Mouse (Mus musculus) neural tube, embryonic 14.5 days (tissue): ENCODE measurements around the gene Fam78a. TPM values are rescaled to one million over a fixed set of nuclear protein-coding genes. Genes with fewer than 3 reads are reported as not detected.
"Not testable (repeated sequence)": the region's sequence is repeated elsewhere in the genome, so short reads cannot be mapped to it uniquely, and the experiment has no call there.

Experiments
- ATAC-seq: fragments of 200-750 bp; cut with Nextera tagmentation; 2 replicates; pipeline ENCODE4 v1.8.0; 2017; ENCODE audit warnings: low read depth, mild to moderate bottlenecking, moderate TSS enrichment, moderate library complexity
- H3K27ac ChIP-seq: fragments of 300-500 bp; sonication (generic); 2 replicates; pipeline ENCODE4 v1.5.1; 2014; ENCODE audit warnings: low read depth, mild to moderate bottlenecking, control low read depth, low read length, moderate library complexity, mixed read lengths
- H3K27me3 ChIP-seq: fragments of 300-500 bp; sonication (generic); 2 replicates; pipeline ENCODE4 v1.6.1; 2014; ENCODE audit warnings: low read length; ENCODE audit not compliant: control insufficient read depth, insufficient read depth
- H3K36me3 ChIP-seq: fragments of 300-500 bp; sonication (generic); 2 replicates; pipeline ENCODE4 v1.6.1; 2014; ENCODE audit warnings: low read length, mixed read lengths; ENCODE audit not compliant: control insufficient read depth, insufficient read depth
- H3K4me1 ChIP-seq: fragments of 300-500 bp; sonication (generic); 2 replicates; pipeline ENCODE4 v1.6.1; 2014; ENCODE audit warnings: low read length; ENCODE audit not compliant: control insufficient read depth, insufficient read depth
- H3K4me2 ChIP-seq: fragments of 300-500 bp; sonication (generic); 2 replicates; pipeline ENCODE4 v1.6.1; 2014; ENCODE audit warnings: mild to moderate bottlenecking, low read depth, low read length, control low read depth
- H3K4me3 ChIP-seq: fragments of 300-500 bp; sonication (generic); 2 replicates; pipeline ENCODE4 v1.5.1; 2014; ENCODE audit warnings: low read depth, low read length, control low read depth, mixed read lengths
- H3K9ac ChIP-seq: fragments of 300-500 bp; sonication (generic); replicated peaks from 2 replicates; pipeline ENCODE4 v1.6.1; 2014; ENCODE audit warnings: low read depth, mild to moderate bottlenecking, control low read depth, low read length, mixed read lengths
- H3K9me3 ChIP-seq: fragments of 300-500 bp; sonication (generic); 2 replicates; pipeline ENCODE4 v1.6.1; 2016; ENCODE audit warnings: low read length; ENCODE audit not compliant: control insufficient read depth
- WGBS: fragments of 180-500 bp; shearing (Covaris S2); extraction: QIAGEN DNeasy Blood & Tissue Kit; methylation state at CpG from one replicate; pipeline ENCODE4 v1.1.7; 2014; 5-methylcytosine and 5-hydroxymethylcytosine counted together
- polyA plus RNA-seq: library from polyadenylated mRNA; unstranded; fragments of >200 nt; fragmentation: Nextera tagmentation; extraction: Ambion mirVana; gene quantifications from 2 replicates; pipeline ENCODE4 v1.2.1, GENCODE M21; 2014

The Fam78a gene
- polyA plus RNA-seq, 1 experiment from 2014 or later: 0.50 TPM

GRCm38 (mm10) chr2:32046009-32046408 lies 38.6 kb downstream of the Fam78a start:
- Histone ChIP-seq H3K9me3 (no peaks in the 10 kb centered on the region), H3K4me3 (no peak overlapping the region), H3K4me2 (no peak overlapping the region), H3K4me1 (no peaks in the 10 kb centered on the region), H3K9ac (no peak overlapping the region), H3K27me3 (no peaks in the 10 kb centered on the region), H3K27ac (no peak overlapping the region), H3K36me3 (peaks cover 42% of the 10 kb centered on the region)
- WGBS: 86% methylated on average over 10 of the region's 10 CpGs
- ATAC-seq: no peak

- WGBS: 84% methylated on average over 6 of the region's 6 CpGs
- peaks cover 47% of the 10 kb centered on the region for H3K36me3 ChIP-seq
- ATAC-seq: no peak
Measured at GRCm38 (mm10) chr2:32045375-32045774, 39.3 kb downstream of the Fam78a start.

GRCm38 (mm10) chr2:32043836-32044235 lies 40.8 kb downstream of the Fam78a start:
- Histone ChIP-seq H3K4me2 (no peak overlapping the region), H3K9ac (no peak overlapping the region), H3K27me3 (no peaks in the 10 kb centered on the region), H3K36me3 (peaks cover 53% of the 10 kb centered on the region), H3K4me3 (no peak overlapping the region), H3K9me3 (no peaks in the 10 kb centered on the region), H3K4me1 (no peaks in the 10 kb centered on the region), H3K27ac (no peak overlapping the region)
- WGBS: 78% methylated on average over 5 of the region's 5 CpGs
- no peak for ATAC-seq

More at GRCm38 (mm10) chr2:32045375-32045774, 39.3 kb downstream of the Fam78a start:
- H3K4me2 ChIP-seq: no peak overlapping the region
- no peak overlapping the region for H3K27ac ChIP-seq
- H3K4me3 ChIP-seq: no peak overlapping the region
- H3K4me1 ChIP-seq: no peaks in the 10 kb centered on the region
- no peak overlapping the region for H3K9ac ChIP-seq
- H3K9me3 ChIP-seq: no peaks in the 10 kb centered on the region
- H3K27me3 ChIP-seq: no peaks in the 10 kb centered on the region

GRCm38 (mm10) chr2:32041087-32041486 lies 43.6 kb downstream of the Fam78a start:
- Histone ChIP-seq H3K9ac (no peak overlapping the region), H3K4me3 (no peak overlapping the region), H3K4me1 (no peaks in the 10 kb centered on the region), H3K4me2 (no peak overlapping the region), H3K27me3 (no peaks in the 10 kb centered on the region), H3K27ac (no peak overlapping the region), H3K9me3 (no peaks in the 10 kb centered on the region), H3K36me3 (peaks cover 60% of the 10 kb centered on the region)
- ATAC-seq: no peak
- 100% methylated on average over 2 of the region's 2 CpGs for WGBS

- H3K27ac ChIP-seq, H3K4me1 ChIP-seq, H3K9me3 ChIP-seq, H3K4me2 ChIP-seq, H3K27me3 ChIP-seq, ATAC-seq, H3K9ac ChIP-seq, H3K4me3 ChIP-seq: not testable (repeated sequence)
- peaks cover 59% of the 10 kb centered on the region for H3K36me3 ChIP-seq
- 94% methylated on average over 9 of the region's 9 CpGs for WGBS
Measured at GRCm38 (mm10) chr2:32040646-32041045, 44.0 kb downstream of the Fam78a start.

- H3K4me3 ChIP-seq: no peak overlapping the region
- no peak for ATAC-seq
- no peaks in the 10 kb centered on the region for H3K27me3 ChIP-seq
- H3K9me3 ChIP-seq: no peaks in the 10 kb centered on the region
- peaks cover 65% of the 10 kb centered on the region for H3K36me3 ChIP-seq
- no peak overlapping the region for H3K4me2 ChIP-seq
- H3K9ac ChIP-seq: no peak overlapping the region
- H3K27ac ChIP-seq: no peak overlapping the region
- H3K4me1 ChIP-seq: no peaks in the 10 kb centered on the region
- 78% methylated on average over 8 of the region's 8 CpGs for WGBS
Measured at GRCm38 (mm10) chr2:32038661-32039081, 46.0 kb downstream of the Fam78a start.

- WGBS: 81% methylated on average over 6 of the region's 6 CpGs
- no peak for ATAC-seq
- H3K27me3 ChIP-seq: no peaks in the 10 kb centered on the region
- H3K27ac ChIP-seq: no peak overlapping the region
- H3K36me3 ChIP-seq: peaks cover 73% of the 10 kb centered on the region
- H3K4me1 ChIP-seq: no peaks in the 10 kb centered on the region
- no peaks in the 10 kb centered on the region for H3K9me3 ChIP-seq
- H3K4me3 ChIP-seq: no peak overlapping the region
- no peak overlapping the region for H3K4me2 ChIP-seq
- H3K9ac ChIP-seq: no peak overlapping the region
Measured at GRCm38 (mm10) chr2:32037279-32037858, 47.3 kb downstream of the Fam78a start.

GRCm38 (mm10) chr2:32034206-32034605 lies 50.5 kb downstream of the Fam78a start:
- no peaks in the 10 kb centered on the region for H3K27me3 ChIP-seq
- no peak overlapping the region for H3K9ac ChIP-seq
- no peaks in the 10 kb centered on the region for H3K9me3 ChIP-seq
- 95% methylated on average over 6 of the region's 6 CpGs for WGBS
- no peak overlapping the region for H3K4me3 ChIP-seq
- ATAC-seq: no peak
- peaks cover 66% of the 10 kb centered on the region for H3K36me3 ChIP-seq
- no peaks in the 10 kb centered on the region for H3K4me1 ChIP-seq
- H3K27ac ChIP-seq: no peak overlapping the region
- no peak overlapping the region for H3K4me2 ChIP-seq

GRCm38 (mm10) chr2:32033436-32033835 lies 51.2 kb downstream of the Fam78a start:
- Histone ChIP-seq H3K4me2 (no peak overlapping the region), H3K9me3 (no peaks in the 10 kb centered on the region), H3K4me1 (no peaks in the 10 kb centered on the region), H3K27me3 (no peaks in the 10 kb centered on the region), H3K4me3 (no peak overlapping the region), H3K27ac (no peak overlapping the region), H3K9ac (no peak overlapping the region), H3K36me3 (peaks cover 64% of the 10 kb centered on the region)
- ATAC-seq: no peak
- WGBS: 90% methylated on average over 6 of the region's 6 CpGs
